Mouse (Mus musculus) erythroblast, embryonic 14.5 days (primary cell): Measurements from ENCODE around the gene Mllt6.

Experiments
- GATA1 ChIP-seq: IDR thresholded peaks from 2 replicates; pipeline ENCODE4 v1.6.1; 2012; ENCODE audit warnings: low read length, inconsistent platforms, mixed read lengths
- TAL1 ChIP-seq: IDR thresholded peaks from 3 replicates; pipeline ENCODE4 v1.6.1; 2012; ENCODE audit warnings: low read length, inconsistent platforms, mixed read lengths

- TF ChIP-seq GATA1 (no peak), TAL1 (no peak)
Observed at GRCm38 (mm10) chr11:97631938-97632337, 31.3 kb upstream of the Mllt6 start.
